In the genomic region with DNA sequence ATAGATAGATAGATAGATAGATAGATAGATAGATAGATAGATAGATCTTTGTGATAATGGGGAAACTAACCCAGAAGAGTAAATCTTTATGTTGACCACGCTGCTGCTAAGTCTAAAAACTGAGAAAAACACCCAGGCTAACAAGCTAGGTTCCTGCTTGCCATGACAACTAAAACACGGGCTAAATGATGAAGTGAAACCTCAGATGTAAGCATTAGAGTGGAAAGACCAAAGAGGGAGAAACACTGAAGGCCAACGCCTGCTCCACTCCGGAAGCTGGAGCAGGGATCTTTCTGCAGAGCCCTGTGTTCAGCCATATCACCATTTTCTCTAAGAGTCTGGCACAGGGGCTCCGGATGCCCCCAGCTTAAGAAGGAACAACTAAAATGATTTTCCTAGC, we compare ENCODE assay signal across 18 mouse cellular contexts. TPM values are rescaled to one million over a fixed set of nuclear protein-coding genes. Genes with fewer than 3 reads are reported as not detected.
DNase-seq lines count a peak whose midpoint lies in the region; ATAC-seq and TF ChIP-seq lines count a peak whose summit lies in the region.
"Had no signal": no experiment of that assay in that cellular context is flagged by ENCODE, and none has a peak within 500 bp of the region (broad histone marks: within the 10 kb centered on the region; RNA-seq: fewer than 3 reads in every experiment).

No protein-coding gene starts in this region.

- H3K4me3 ChIP-seq in CH12.LX (replicated peaks in 1 of 3; ENCODE audit: low read depth in 2 of 3, low read length in 2 of 3, poor library complexity in 1 of 3): no peak overlapping the region
- H3K4me3 ChIP-seq in kidney, embryonic 15.5 days (replicated peaks): no peak overlapping the region
- H3K4me3 ChIP-seq in intestine, postnatal 0 days (ENCODE audit: low read depth, low read length): no peak overlapping the region
- H3K4me3 ChIP-seq: heart, adult 2 months; heart, embryonic 10.5 days; hindbrain, embryonic 12.5 days; hindbrain, embryonic 15.5 days had no signal

- TF ChIP-seq CTCF in CH12.LX (conservative IDR thresholded peaks at IDR 0.05 in 1 of 2, IDR thresholded peaks at IDR 0.05 in 1 of 2; ENCODE audit: low read depth in 2 of 2, low read length in 2 of 2): no peak
- no peak for TF ChIP-seq CTCF in intestine, postnatal 0 days (IDR thresholded peaks at IDR 0.05; ENCODE audit: low read depth)

- no peak for TF ChIP-seq POLR2A in CH12.LX (IDR thresholded peaks at IDR 0.05; ENCODE audit: low read depth, low read length)

- peak; percentile 36 to 46 for DNase-seq in spleen, postnatal 36 days (ENCODE audit: low spot score in 2 of 2)
- DNase-seq in spleen, postnatal 10 days (ENCODE audit: low spot score in 2 of 2): no peak
- DNase-seq in CH12.LX (ENCODE audit: extremely low read depth): no peak
- no peak for DNase-seq in left cerebral cortex, adult 9 months (ENCODE audit: low spot score in 2 of 2)
- DNase-seq: adrenal gland, adult 2 months; adrenal gland, postnatal 14 days; cerebellum, adult 18-20 months; cerebellum, postnatal 14 days; gastrocnemius, postnatal 36 days; heart, adult 2 months had no signal

- in situ Hi-C loops in CH12.LX (cut with MboI; ENCODE audit: low pct_ligation_motif_present, low pct_unique_long_range_greater_than_20kb, low sequenced_read_pairs): loop anchor here (5.0 kb wide), 1 partner anchor 256 kb away; no protein-coding TSS in a partner anchor

- dilution Hi-C loops in CH12.LX (cut with MboI; ENCODE audit: extremely low pct_ligation_motif_present, extremely low pct_unique_long_range_greater_than_20kb, low sequenced_read_pairs): no loop called here

- no peaks in the 10 kb centered on the region for H3K27me3 ChIP-seq in CH12.LX (replicated peaks)
- H3K27me3 ChIP-seq in kidney, embryonic 15.5 days: peaks cover 34% of the 10 kb centered on the region
- H3K27me3 ChIP-seq in intestine, postnatal 0 days (replicated peaks; ENCODE audit: control insufficient read depth, insufficient read depth, low read length): peaks cover 11% of the 10 kb centered on the region
- H3K27me3 ChIP-seq: hindbrain, embryonic 15.5 days had no signal

- no peak for TF ChIP-seq RAD21 in CH12.LX (IDR thresholded peaks at IDR 0.05; ENCODE audit: low read depth, low read length)

- peak; percentile 24 for ATAC-seq in neutrophil, adult 5-6 weeks (ENCODE audit: extremely low read depth, insufficient number of reproducible peaks, low FRiP score, poor library complexity, severe bottlenecking)
- no peak for ATAC-seq in kidney, embryonic 15.5 days (replicated peaks; ENCODE audit: low FRiP score)
- ATAC-seq in intestine, postnatal 0 days: no peak
- ATAC-seq: forebrain, embryonic 14.5 days had no signal

- TF ChIP-seq EP300 in CH12.LX (IDR thresholded peaks at IDR 0.05; ENCODE audit: low read length): peak; percentile 35; the same call in 1 of the 2 replicates

- H3K36me3 ChIP-seq in CH12.LX (replicated peaks in 1 of 2; ENCODE audit: control insufficient read depth in 1 of 2, insufficient read depth in 1 of 2, low read length in 1 of 2): peaks cover 19 to 25% of the 10 kb centered on the region in 2 experiments
- H3K36me3 ChIP-seq in kidney, embryonic 15.5 days: no peaks in the 10 kb centered on the region
- no peaks in the 10 kb centered on the region for H3K36me3 ChIP-seq in intestine, postnatal 0 days (ENCODE audit: control insufficient read depth, insufficient read depth)
- H3K36me3 ChIP-seq: heart, embryonic 10.5 days; hindbrain, embryonic 12.5 days; hindbrain, embryonic 15.5 days had no signal

- WGBS in kidney, embryonic 15.5 days: 80% methylated on average over 5 of the region's 5 CpGs
- 82% methylated on average over 5 of the region's 5 CpGs for WGBS in intestine, postnatal 0 days

- peak overlapping the region; percentile 73 for H3K27ac ChIP-seq in CH12.LX (ENCODE audit: insufficient read depth, low read depth)
- H3K27ac ChIP-seq in kidney, embryonic 15.5 days: no peak overlapping the region
- no peak overlapping the region for H3K27ac ChIP-seq in intestine, postnatal 0 days (ENCODE audit: low read depth, low read length)
- H3K27ac ChIP-seq: heart, adult 2 months; heart, embryonic 10.5 days; hindbrain, embryonic 12.5 days; hindbrain, embryonic 15.5 days had no signal

- peak overlapping the region; percentile 77 for H3K4me2 ChIP-seq in CH12.LX (ENCODE audit: insufficient read depth, low read depth, poor library complexity, severe bottlenecking)
- H3K4me2 ChIP-seq in kidney, embryonic 15.5 days: no peak overlapping the region
- H3K4me2 ChIP-seq in intestine, postnatal 0 days (replicated peaks; ENCODE audit: low read depth): no peak overlapping the region
- H3K4me2 ChIP-seq: hindbrain, embryonic 12.5 days; hindbrain, embryonic 15.5 days had no signal

- 0 out of 2 replicates have a peak overlapping the region, but pooled peaks have one; percentile 49 for H3K9ac ChIP-seq in CH12.LX (ENCODE audit: insufficient read depth, low read depth)
- no peak overlapping the region for H3K9ac ChIP-seq in kidney, embryonic 15.5 days
- no peak overlapping the region for H3K9ac ChIP-seq in intestine, postnatal 0 days (ENCODE audit: low read depth, low read length)
- H3K9ac ChIP-seq: hindbrain, embryonic 12.5 days; hindbrain, embryonic 15.5 days had no signal

- peaks cover 16% of the 10 kb centered on the region for H3K79me2 ChIP-seq in CH12.LX (replicated peaks; ENCODE audit: control insufficient read depth, extremely low read depth, insufficient read depth, poor library complexity, severe bottlenecking)

- peaks cover 16 to 73% of the 10 kb centered on the region in 2 experiments for H3K4me1 ChIP-seq in CH12.LX (ENCODE audit: control insufficient read depth in 1 of 2, insufficient read depth in 2 of 2)
- peaks cover 8% of the 10 kb centered on the region for H3K4me1 ChIP-seq in kidney, embryonic 15.5 days
- H3K4me1 ChIP-seq in intestine, postnatal 0 days (replicated peaks; ENCODE audit: control insufficient read depth, insufficient read depth, low read length): no peaks in the 10 kb centered on the region

- H3K9me3 ChIP-seq in CH12.LX (replicated peaks; ENCODE audit: low read length): peaks cover 11% of the 10 kb centered on the region
- H3K9me3 ChIP-seq in kidney, embryonic 15.5 days (replicated peaks): no peaks in the 10 kb centered on the region
- no peaks in the 10 kb centered on the region for H3K9me3 ChIP-seq in intestine, postnatal 0 days (ENCODE audit: control insufficient read depth)
- H3K9me3 ChIP-seq: heart, embryonic 10.5 days; hindbrain, embryonic 12.5 days; hindbrain, embryonic 15.5 days had no signal

TF ChIP-seq in CH12.LX, 34 proteins besides CTCF, POLR2A, EP300 and RAD21:
- TF ChIP-seq ELF1 (IDR thresholded peaks at IDR 0.05; ENCODE audit: low read depth, low read length): peak; percentile 29; the same call in 1 of the 2 replicates
- no peak for TF ChIP-seq RCOR1 (conservative IDR thresholded peaks at IDR 0.05; ENCODE audit: low read depth, low read length)
- no peak for TF ChIP-seq NELFE (IDR thresholded peaks at IDR 0.05; ENCODE audit: low read depth, low read length)
- TF ChIP-seq IRF4 (IDR thresholded peaks at IDR 0.05; ENCODE audit: low read depth, low read length): peak; percentile 87
- TF ChIP-seq CHD1 (IDR thresholded peaks at IDR 0.05; ENCODE audit: low read depth, low read length): no peak
- TF ChIP-seq POLR2AphosphoS2 (IDR thresholded peaks at IDR 0.05; ENCODE audit: low read depth, low read length): no peak
- TF ChIP-seq BHLHE40 (IDR thresholded peaks at IDR 0.05; ENCODE audit: low read depth, low read length): peak; percentile 18; the same call in 1 of the 2 replicates
- TF ChIP-seq ETS1 (conservative IDR thresholded peaks at IDR 0.05; ENCODE audit: low read depth, low read length): peak; percentile 24; the same call in 1 of the 2 replicates
- peak; percentile 42; the same call in 1 of the 2 replicates for TF ChIP-seq SIN3A (IDR thresholded peaks at IDR 0.05; ENCODE audit: low read length)
- TF ChIP-seq TBP (conservative IDR thresholded peaks at IDR 0.05; ENCODE audit: low read depth, low read length): no peak

RNA-seq across cellular contexts. Expression of gene Diras2, which starts 2.6 kb away (rescaled TPM):
- total RNA-seq in CH12.LX (2012; rRNA removed) (6.5 and 8.5 TPM in 2 replicates), CH12.LX (2014; rRNA removed) (2.8 and 3.0 TPM in 2 replicates)
- polyA plus RNA-seq in CH12.LX (2012; ENCODE audit: insufficient read length, low read depth): 3.6 and 3.9 TPM in 2 replicates
- total RNA-seq in neutrophil, adult 5-6 weeks (2017): 4.3 and 4.9 TPM in 2 replicates
- polyA plus RNA-seq in kidney, embryonic 15.5 days (2015; fragmentation: Nextera tagmentation; extraction: Ambion mirVana): 0.17 and 0.40 TPM in 2 replicates
- polyA plus RNA-seq in intestine, postnatal 0 days (2015; fragmentation: Nextera tagmentation; extraction: Ambion mirVana): 0.58 and 0.61 TPM in 2 replicates
- total RNA-seq: MEL had no signal

RNA-seq across cellular contexts. Expression of gene Syk, which starts 49.3 kb away (rescaled TPM):
- total RNA-seq in CH12.LX (2012; rRNA removed): 151 and 163 TPM in 2 replicates
- 108 and 117 TPM in 2 replicates for total RNA-seq in CH12.LX (2014; rRNA removed)
- polyA plus RNA-seq in CH12.LX (2012; ENCODE audit: insufficient read length, low read depth): 171 and 185 TPM in 2 replicates
- total RNA-seq in neutrophil, adult 5-6 weeks (2017): 778 and 787 TPM in 2 replicates
- 7.4 and 7.5 TPM in 2 replicates for polyA plus RNA-seq in kidney, embryonic 15.5 days (2015; fragmentation: Nextera tagmentation; extraction: Ambion mirVana)
- polyA plus RNA-seq in intestine, postnatal 0 days (2015; fragmentation: Nextera tagmentation; extraction: Ambion mirVana): 2.0 TPM in 2 replicates

Comparison
In these comparisons a context has a peak if more than half of its experiments do, and no peak if none do; other contexts are left out.
1. DNase-seq: peak in spleen, postnatal 36 days (2 of 2); none in spleen, postnatal 10 days (0 of 2), CH12.LX (single experiment) and left cerebral cortex, adult 9 months (0 of 2).
2. RNA of gene Syk, which starts 49.3 kb away (polyA plus RNA-seq): 171 to 185 TPM in CH12.LX; 7.4 to 7.5 TPM in kidney, embryonic 15.5 days and 2.0 TPM in intestine, postnatal 0 days; every median in the first group is over 10 times any median in the second.